Mouse (Mus musculus) lung, postnatal 0 days (tissue): ENCODE results near the gene Chrna1.

Experiments
- CTCF ChIP-seq: IDR thresholded peaks from 2 replicates; pipeline ENCODE4 v1.5.1; 2016; ENCODE audit warnings: antibody characterized with exemption, mild to moderate bottlenecking
- EP300 ChIP-seq: IDR thresholded peaks from 2 replicates; pipeline ENCODE4 v1.6.1; 2016; ENCODE audit warnings: antibody characterized with exemption, mild to moderate bottlenecking, control low read depth

DNA sequence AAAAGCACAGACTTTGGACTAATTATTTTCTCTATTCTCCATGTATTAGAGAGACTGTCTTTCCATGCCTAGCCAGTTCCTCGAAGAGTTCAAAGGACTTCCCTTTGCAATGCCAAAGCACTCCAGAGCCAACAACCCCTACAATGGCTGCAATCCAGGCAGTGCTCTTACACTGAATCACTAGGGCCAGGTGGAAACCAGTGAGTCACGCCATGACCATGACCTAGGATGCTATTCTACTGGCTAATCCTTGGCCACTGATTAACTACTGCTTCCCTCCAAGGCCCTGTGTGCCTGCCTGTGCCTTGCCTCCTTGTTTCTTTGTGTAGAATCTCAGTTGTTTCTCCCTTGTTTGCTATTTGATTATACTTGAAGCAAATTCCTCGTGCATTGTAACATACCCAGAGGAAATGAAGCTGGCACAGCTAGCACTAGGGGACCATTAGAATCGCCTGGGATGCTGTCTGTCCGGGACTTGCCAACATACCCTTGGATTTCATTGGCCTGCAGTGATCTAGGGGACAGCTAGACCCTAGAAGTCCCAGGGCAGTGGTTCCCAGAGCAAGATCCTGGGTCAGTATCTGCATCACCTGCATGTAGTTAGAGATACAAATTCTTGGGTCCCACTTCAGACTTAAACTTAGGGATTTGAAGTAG lies 29.1 kb upstream of the Chrna1 start:
- TF ChIP-seq CTCF (no peak), EP300 (no peak)
